21 mouse cellular contexts compared by ENCODE assay signal in the genomic region with DNA sequence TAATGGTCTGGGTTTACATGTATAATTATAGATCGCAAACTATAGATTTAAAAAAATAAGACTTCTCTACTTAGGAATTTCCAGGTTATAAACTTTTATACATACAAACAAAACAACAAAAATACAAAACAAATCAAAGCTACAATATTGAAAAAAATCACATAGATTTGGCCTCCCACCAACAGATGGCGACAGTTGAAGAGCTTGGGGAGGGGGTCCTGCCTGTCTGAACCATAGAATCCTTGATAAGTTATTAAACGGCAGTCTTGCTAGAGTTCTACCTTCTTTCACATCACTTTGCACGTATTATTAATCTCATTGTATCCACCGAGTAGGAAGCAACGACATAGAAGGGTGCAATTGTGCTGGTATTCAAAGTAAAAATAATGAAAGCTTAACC.
DNase-seq lines count a peak whose midpoint lies in the region; ATAC-seq and TF ChIP-seq lines count a peak whose summit lies in the region.
"Had no signal": no experiment of that assay in that cellular context is flagged by ENCODE, and none has a peak within 500 bp of the region (broad histone marks: within the 10 kb centered on the region; RNA-seq: fewer than 3 reads in every experiment).

No protein-coding gene starts in this region.

- DNase-seq in layer of hippocampus, adult 2 months (ENCODE audit: low spot score in 2 of 2): no peak
- no peak for DNase-seq in layer of hippocampus, adult 8-10 months (ENCODE audit: low spot score in 2 of 2)
- DNase-seq in induced T-regulatory cell, adult 2 months (ENCODE audit: low read depth): peak; percentile 24
- DNase-seq in thymus, postnatal 0 days (ENCODE audit: low spot score): peak; percentile 18
- no peak for DNase-seq in liver, postnatal 0 days
- DNase-seq in cerebellum, postnatal 10 days: no peak
- no peak for DNase-seq in urinary bladder, postnatal 10 days (ENCODE audit: low spot score)
- DNase-seq: adrenal gland, postnatal 14 days; cerebellum, adult 8-10 months; gastrocnemius, postnatal 10 days; heart, adult 18-20 months; heart, postnatal 10 days; heart, postnatal 4 days had no signal

- no peaks in the 10 kb centered on the region for H3K27me3 ChIP-seq in E14TG2a.4 (ENCODE audit: insufficient read depth, low read length)
- no peaks in the 10 kb centered on the region for H3K27me3 ChIP-seq in liver, postnatal 0 days (ENCODE audit: insufficient read depth, low read length)
- H3K27me3 ChIP-seq: embryonic facial prominence, embryonic 13.5 days; forebrain, embryonic 12.5 days; hindbrain, embryonic 13.5 days had no signal

- no peak overlapping the region for H3K4me2 ChIP-seq in liver, postnatal 0 days (ENCODE audit: low read depth, low read length)
- H3K4me2 ChIP-seq: embryonic facial prominence, embryonic 13.5 days; forebrain, embryonic 12.5 days; hindbrain, embryonic 13.5 days had no signal

- 83% methylated on average over 6 of the region's 6 CpGs for WGBS in liver, postnatal 0 days (ENCODE audit: insufficient replicate concordance)

- no peaks in the 10 kb centered on the region for H3K4me1 ChIP-seq in E14TG2a.4 (replicated peaks; ENCODE audit: low read depth, low read length)
- no peaks in the 10 kb centered on the region for H3K4me1 ChIP-seq in liver, postnatal 0 days (ENCODE audit: insufficient read depth)
- H3K4me1 ChIP-seq: embryonic facial prominence, embryonic 13.5 days; forebrain, embryonic 12.5 days; heart, embryonic 10.5 days; hindbrain, embryonic 13.5 days had no signal

- no peak for TF ChIP-seq EP300 in liver, postnatal 0 days (IDR thresholded peaks at IDR 0.05; ENCODE audit: low read depth)

- H3K4me3 ChIP-seq in layer of hippocampus, adult 2 months: no peak overlapping the region
- H3K4me3 ChIP-seq in E14TG2a.4 (replicated peaks; ENCODE audit: low read length): no peak overlapping the region
- H3K4me3 ChIP-seq in liver, postnatal 0 days (ENCODE audit: low read depth, low read length): no peak overlapping the region
- H3K4me3 ChIP-seq: embryonic facial prominence, embryonic 13.5 days; forebrain, embryonic 12.5 days; heart, embryonic 10.5 days; hindbrain, embryonic 13.5 days had no signal

- no peak overlapping the region for H3K9ac ChIP-seq in liver, postnatal 0 days (replicated peaks)
- H3K9ac ChIP-seq: embryonic facial prominence, embryonic 13.5 days; forebrain, embryonic 12.5 days; hindbrain, embryonic 13.5 days had no signal

- no peaks in the 10 kb centered on the region for H3K36me3 ChIP-seq in E14TG2a.4 (ENCODE audit: insufficient read depth, low read length)
- H3K36me3 ChIP-seq in liver, postnatal 0 days (replicated peaks; ENCODE audit: insufficient read depth, low read length): no peaks in the 10 kb centered on the region
- H3K36me3 ChIP-seq: embryonic facial prominence, embryonic 13.5 days; forebrain, embryonic 12.5 days; G1E; heart, embryonic 10.5 days; hindbrain, embryonic 13.5 days had no signal

- no peaks in the 10 kb centered on the region for H3K9me3 ChIP-seq in E14TG2a.4 (ENCODE audit: low read length)
- H3K9me3 ChIP-seq in liver, postnatal 0 days (ENCODE audit: low read length): no peaks in the 10 kb centered on the region
- H3K9me3 ChIP-seq: embryonic facial prominence, embryonic 13.5 days; forebrain, embryonic 12.5 days; G1E; heart, embryonic 10.5 days; hindbrain, embryonic 13.5 days had no signal

- no peak for ATAC-seq in liver, postnatal 0 days
- ATAC-seq: activated CD4-positive, CD25-positive, alpha-beta regulatory T cell, adult 4 months; forebrain, embryonic 16.5 days had no signal

- TF ChIP-seq CTCF in layer of hippocampus, adult 2 months (conservative IDR thresholded peaks at IDR 0.05): peak; percentile 46
- TF ChIP-seq CTCF in E14TG2a.4 (conservative IDR thresholded peaks at IDR 0.05; ENCODE audit: low read length): peak; percentile 16; the same call in 1 of the 2 replicates
- no peak for TF ChIP-seq CTCF in liver, postnatal 0 days (IDR thresholded peaks at IDR 0.05; ENCODE audit: low read depth)

- H3K27ac ChIP-seq in layer of hippocampus, adult 2 months: 0 out of 2 replicates have a peak overlapping the region, but pooled peaks have one; percentile 14
- H3K27ac ChIP-seq in liver, postnatal 0 days (ENCODE audit: low read depth): no peak overlapping the region
- H3K27ac ChIP-seq: embryonic facial prominence, embryonic 13.5 days; forebrain, embryonic 12.5 days; heart, embryonic 10.5 days; hindbrain, embryonic 13.5 days had no signal

Comparison
In these comparisons a context has a peak if more than half of its experiments do, and no peak if none do; other contexts are left out.
1. DNase-seq: peak in induced T-regulatory cell, adult 2 months (single experiment) and thymus, postnatal 0 days (single experiment); none in layer of hippocampus, adult 2 months (0 of 2), layer of hippocampus, adult 8-10 months (0 of 2), liver, postnatal 0 days (single experiment), cerebellum, postnatal 10 days (0 of 2) and urinary bladder, postnatal 10 days (single experiment).